Mouse (Mus musculus): Measurements from ENCODE around the gene Trpm6. TPM values are rescaled to one million over a fixed set of nuclear protein-coding genes. Genes with fewer than 3 reads are reported as not detected.

Trpm6 gene
- total and polyA plus RNA-seq, 3 experiments = 0.05 to 0.16 (median 0.14) TPM

- Histone ChIP-seq H3K4me1 (ENCODE audit: control insufficient read depth, insufficient read depth, low read length) (no peaks in the 10 kb centered on the region), H3K27me3 (ENCODE audit: control insufficient read depth, insufficient read depth, low read length) (no peaks in the 10 kb centered on the region), H3K36me3 (ENCODE audit: control insufficient read depth, insufficient read depth, low read length) (no peaks in the 10 kb centered on the region), H3K79me2 (replicated peaks; ENCODE audit: control insufficient read depth, insufficient read depth, low read length) (no peaks in the 10 kb centered on the region), H3K4me3 (no peak overlapping the region), H3K9ac (ENCODE audit: low read depth, low read length) (no peak overlapping the region), H3K27ac (no peak overlapping the region)
- DNase-seq = no peak
- 35% methylated on average over 7 of the region's 7 CpGs for WGBS
- intact Hi-C loops (cut with DNase I) = no loop called here
- no peak for TF ChIP-seq CTCF (IDR thresholded peaks at IDR 0.05)
- no peak for TF ChIP-seq EP300 (IDR thresholded peaks at IDR 0.05; ENCODE audit: insufficient read depth, low read depth, low read length)
- TF ChIP-seq POLR2A (IDR thresholded peaks at IDR 0.05; ENCODE audit: insufficient read depth, low read depth, low read length) = no peak
These were observed 18.7 kb upstream of the Trpm6 start for GRCm38 (mm10) chr19:18731077-18731476.

- Histone ChIP-seq H3K27me3 (ENCODE audit: control insufficient read depth, insufficient read depth, low read length) (no peaks in the 10 kb centered on the region), H3K79me2 (replicated peaks; ENCODE audit: control insufficient read depth, insufficient read depth, low read length) (no peaks in the 10 kb centered on the region), H3K4me3 (no peak overlapping the region), H3K36me3 (ENCODE audit: control insufficient read depth, insufficient read depth, low read length) (no peaks in the 10 kb centered on the region), H3K9ac (ENCODE audit: low read depth, low read length) (no peak overlapping the region), H3K4me1 (ENCODE audit: control insufficient read depth, insufficient read depth, low read length) (no peaks in the 10 kb centered on the region), H3K27ac (no peak overlapping the region)
- no peak for TF ChIP-seq CTCF (IDR thresholded peaks at IDR 0.05)
- no peak for TF ChIP-seq POLR2A (IDR thresholded peaks at IDR 0.05; ENCODE audit: insufficient read depth, low read depth, low read length)
- no peak for TF ChIP-seq EP300 (IDR thresholded peaks at IDR 0.05; ENCODE audit: insufficient read depth, low read depth, low read length)
- intact Hi-C loops (cut with DNase I) = no loop called here
- DNase-seq = no peak
- WGBS = 92% methylated on average over 4 of the region's 4 CpGs
These were observed 13.9 kb upstream of the Trpm6 start for GRCm38 (mm10) chr19:18735901-18736300.

- no peaks in the 10 kb centered on the region for H3K79me2 ChIP-seq (replicated peaks; ENCODE audit: control insufficient read depth, insufficient read depth, low read length)
- H3K4me1 ChIP-seq (ENCODE audit: control insufficient read depth, insufficient read depth, low read length) = no peaks in the 10 kb centered on the region
- no peaks in the 10 kb centered on the region for H3K27me3 ChIP-seq (ENCODE audit: control insufficient read depth, insufficient read depth, low read length)
- WGBS = 85% methylated on average over 7 of the region's 7 CpGs
- no peak overlapping the region for H3K4me3 ChIP-seq
- H3K36me3 ChIP-seq (ENCODE audit: control insufficient read depth, insufficient read depth, low read length) = no peaks in the 10 kb centered on the region
- no peak for DNase-seq
- H3K9ac ChIP-seq (ENCODE audit: low read depth, low read length) = no peak overlapping the region
- TF ChIP-seq POLR2A (IDR thresholded peaks at IDR 0.05; ENCODE audit: insufficient read depth, low read depth, low read length) = no peak
- TF ChIP-seq EP300 (IDR thresholded peaks at IDR 0.05; ENCODE audit: insufficient read depth, low read depth, low read length) = no peak
- TF ChIP-seq CTCF (IDR thresholded peaks at IDR 0.05) = no peak
- H3K27ac ChIP-seq = no peak overlapping the region
- intact Hi-C loops (cut with DNase I) = no loop called here
These were observed 10.6 kb upstream of the Trpm6 start for GRCm38 (mm10) chr19:18739146-18739545.

GRCm38 (mm10) chr19:18743946-18744345, 5.8 kb upstream of the Trpm6 start:
- H3K79me2 ChIP-seq (replicated peaks; ENCODE audit: control insufficient read depth, insufficient read depth, low read length) = no peaks in the 10 kb centered on the region
- H3K36me3 ChIP-seq (ENCODE audit: control insufficient read depth, insufficient read depth, low read length) = no peaks in the 10 kb centered on the region
- no peak for DNase-seq
- H3K4me3 ChIP-seq = no peak overlapping the region
- no peaks in the 10 kb centered on the region for H3K4me1 ChIP-seq (ENCODE audit: control insufficient read depth, insufficient read depth, low read length)
- TF ChIP-seq POLR2A (IDR thresholded peaks at IDR 0.05; ENCODE audit: insufficient read depth, low read depth, low read length) (no peak), CTCF (IDR thresholded peaks at IDR 0.05) (no peak), EP300 (IDR thresholded peaks at IDR 0.05; ENCODE audit: insufficient read depth, low read depth, low read length) (no peak)
- no peak overlapping the region for H3K9ac ChIP-seq (ENCODE audit: low read depth, low read length)
- WGBS = 86% methylated on average over 5 of the region's 5 CpGs
- intact Hi-C loops (cut with DNase I) = no loop called here
- no peak overlapping the region for H3K27ac ChIP-seq
- H3K27me3 ChIP-seq (ENCODE audit: control insufficient read depth, insufficient read depth, low read length) = no peaks in the 10 kb centered on the region

DNA sequence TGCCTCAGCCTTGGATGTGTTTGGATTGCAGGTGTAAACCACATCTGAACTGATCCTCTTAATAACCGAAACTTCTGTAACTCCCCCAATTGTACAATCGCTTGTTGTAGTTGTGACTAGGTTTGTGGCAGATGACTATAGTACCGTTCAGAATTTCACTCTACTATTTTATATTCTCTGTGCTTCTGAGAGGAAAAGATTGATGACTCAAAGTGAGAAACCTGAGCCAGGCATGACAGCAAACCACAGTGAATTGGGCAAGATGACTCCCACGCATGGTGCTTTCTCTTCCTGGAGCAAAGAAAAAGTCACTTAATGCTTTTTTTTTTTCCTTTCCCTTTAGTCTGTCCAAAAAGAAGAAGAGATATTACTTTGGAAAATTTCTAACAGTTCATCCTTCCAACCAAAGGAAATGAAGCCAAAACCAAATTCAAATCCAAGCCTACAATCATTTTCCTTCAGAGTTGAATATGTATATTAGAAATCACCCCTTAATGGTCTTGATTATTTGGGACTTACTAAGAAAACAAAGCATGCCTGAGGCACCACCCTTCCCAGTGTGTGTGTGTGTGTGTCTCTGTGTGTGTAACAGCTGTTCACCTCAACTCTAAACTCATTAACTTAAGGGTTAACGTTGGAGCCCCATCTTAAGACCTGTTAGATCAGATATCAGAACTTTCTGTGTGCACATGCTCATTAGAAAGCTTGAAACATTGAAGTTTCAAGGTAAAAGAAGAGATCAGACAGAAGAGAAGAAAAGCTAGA, 3.0 kb upstream of the Trpm6 start:
- Histone ChIP-seq H3K4me1 (ENCODE audit: control insufficient read depth, insufficient read depth, low read length) (no peaks in the 10 kb centered on the region), H3K27me3 (ENCODE audit: control insufficient read depth, insufficient read depth, low read length) (no peaks in the 10 kb centered on the region), H3K4me3 (no peak overlapping the region), H3K36me3 (ENCODE audit: control insufficient read depth, insufficient read depth, low read length) (no peaks in the 10 kb centered on the region), H3K9ac (ENCODE audit: low read depth, low read length) (no peak overlapping the region), H3K27ac (no peak overlapping the region), H3K79me2 (replicated peaks; ENCODE audit: control insufficient read depth, insufficient read depth, low read length) (no peaks in the 10 kb centered on the region)
- no peak for DNase-seq
- WGBS = 85% methylated on average over 5 of the region's 5 CpGs
- TF ChIP-seq POLR2A (IDR thresholded peaks at IDR 0.05; ENCODE audit: insufficient read depth, low read depth, low read length) = no peak
- intact Hi-C loops (cut with DNase I) = no loop called here

DNA sequence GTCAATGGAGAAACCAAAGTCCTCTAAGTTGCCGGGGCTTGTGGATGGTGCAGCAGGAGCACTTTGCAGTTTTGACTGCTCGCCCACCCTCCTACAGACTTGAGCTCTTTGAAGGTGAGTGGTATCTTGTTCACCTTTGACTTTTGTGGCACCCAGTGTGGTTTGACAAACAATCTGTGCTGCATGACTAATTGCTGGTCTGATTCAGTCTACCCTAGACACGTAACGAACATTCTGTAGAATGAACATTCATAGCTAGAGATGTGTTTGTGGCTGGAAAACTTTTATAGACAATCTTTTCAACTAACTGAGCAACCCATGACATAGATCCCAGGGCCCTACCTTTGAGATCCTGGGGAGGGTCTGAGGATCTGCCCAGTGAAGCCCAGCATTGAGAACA, 2.4 kb upstream of the Trpm6 start:
- no peaks in the 10 kb centered on the region for H3K36me3 ChIP-seq (ENCODE audit: control insufficient read depth, insufficient read depth, low read length)
- 96% methylated on average over 4 of the region's 4 CpGs for WGBS
- intact Hi-C loops (cut with DNase I) = no loop called here
- H3K27me3 ChIP-seq (ENCODE audit: control insufficient read depth, insufficient read depth, low read length) = no peaks in the 10 kb centered on the region
- H3K4me3 ChIP-seq = no peak overlapping the region
- no peak overlapping the region for H3K9ac ChIP-seq (ENCODE audit: low read depth, low read length)
- H3K4me1 ChIP-seq (ENCODE audit: control insufficient read depth, insufficient read depth, low read length) = no peaks in the 10 kb centered on the region
- no peak overlapping the region for H3K27ac ChIP-seq
- TF ChIP-seq POLR2A (IDR thresholded peaks at IDR 0.05; ENCODE audit: insufficient read depth, low read depth, low read length) = no peak
- no peak for TF ChIP-seq CTCF (IDR thresholded peaks at IDR 0.05)
- no peak for TF ChIP-seq EP300 (IDR thresholded peaks at IDR 0.05; ENCODE audit: insufficient read depth, low read depth, low read length)
- H3K79me2 ChIP-seq (replicated peaks; ENCODE audit: control insufficient read depth, insufficient read depth, low read length) = no peaks in the 10 kb centered on the region
- DNase-seq = no peak

Measured in heart, adult 2 months (tissue).